Comparison of ENCODE assay signal across 8 mouse cellular contexts in genomic region chr6:149409341-149409740, GRCm38 (mm10). TPM values are rescaled to one million over a fixed set of nuclear protein-coding genes. Genes with fewer than 3 reads are reported as not detected.
DNase-seq lines count a peak whose midpoint lies in the region; ATAC-seq and TF ChIP-seq lines count a peak whose summit lies in the region.

No protein-coding gene starts in this region.

- under 1% methylated on average over 11 of the region's 11 CpGs for WGBS in heart, embryonic 10.5 days

- DNase-seq in heart, embryonic 10.5 days (ENCODE audit: low spot score), result peak; percentile 75
- no peak for DNase-seq in heart, adult 8-10 months (ENCODE audit: low spot score)
- DNase-seq in cerebellum, postnatal 25 days, result peak; percentile 58 to 72
- peak; percentile 22 to 23 for DNase-seq in layer of hippocampus, adult 8-10 months (ENCODE audit: low spot score in 2 of 2)
- no peak for DNase-seq in thymus, postnatal 25 days

- H3K27ac ChIP-seq in heart, embryonic 10.5 days, result peak overlapping the region; percentile 89
- no peak overlapping the region for H3K27ac ChIP-seq in ES-Bruce4 (ENCODE audit: insufficient read depth, low read length)

- H3K4me3 ChIP-seq in heart, embryonic 10.5 days, result peak overlapping the region; percentile 79
- H3K4me3 ChIP-seq in ES-Bruce4 (ENCODE audit: low read depth, low read length), result peak overlapping the region; percentile 78

- H3K27me3 ChIP-seq in heart, embryonic 10.5 days (ENCODE audit: insufficient read depth, poor library complexity, severe bottlenecking), result no peaks in the 10 kb centered on the region
- no peaks in the 10 kb centered on the region for H3K27me3 ChIP-seq in ES-Bruce4 (ENCODE audit: control insufficient read depth, insufficient read depth, low read length, poor library complexity, severe bottlenecking)

- no peak for TF ChIP-seq CTCF in ES-Bruce4 (IDR thresholded peaks at IDR 0.05; ENCODE audit: low read depth, low read length)

- TF ChIP-seq EP300 in ES-Bruce4 (IDR thresholded peaks at IDR 0.05; ENCODE audit: insufficient read depth, low read depth, low read length), result no peak

- peaks cover 12% of the 10 kb centered on the region for H3K4me1 ChIP-seq in heart, embryonic 10.5 days
- no peaks in the 10 kb centered on the region for H3K4me1 ChIP-seq in ES-Bruce4 (ENCODE audit: control insufficient read depth, insufficient read depth, low read length)

- no peaks in the 10 kb centered on the region for H3K36me3 ChIP-seq in heart, embryonic 10.5 days
- H3K36me3 ChIP-seq in ES-Bruce4 (ENCODE audit: control insufficient read depth, insufficient read depth, low read length, poor library complexity, severe bottlenecking), result no peaks in the 10 kb centered on the region

- no peaks in the 10 kb centered on the region for H3K9me3 ChIP-seq in heart, embryonic 10.5 days
- no peaks in the 10 kb centered on the region for H3K9me3 ChIP-seq in ES-Bruce4 (replicated peaks; ENCODE audit: control insufficient read depth, insufficient read depth, low read length, poor library complexity, severe bottlenecking)

- no peak for TF ChIP-seq POLR2A in ES-Bruce4 (IDR thresholded peaks at IDR 0.05; ENCODE audit: insufficient read depth, low read length)

- ATAC-seq in granulocyte monocyte progenitor cell, adult 5-6 weeks (replicated peaks; ENCODE audit: poor library complexity, severe bottlenecking), result peak; percentile 33
- ATAC-seq in megakaryocyte-erythroid progenitor cell, adult 5-6 weeks (replicated peaks; ENCODE audit: low FRiP score, low TSS enrichment, poor library complexity, severe bottlenecking), result peak; percentile 43

- H3K9ac ChIP-seq in ES-Bruce4 (ENCODE audit: low read depth, poor library complexity, severe bottlenecking), result peak overlapping the region; percentile 67

RNA-seq across cellular contexts. Expression of gene Bicd1, which starts 0.7 kb away (rescaled TPM):
- polyA plus RNA-seq in heart, embryonic 10.5 days (2016; fragmentation: Nextera tagmentation; extraction: Ambion mirVana), result 8.3 and 8.4 TPM in 2 replicates
- total RNA-seq in heart, adult 8-10 months (2022), result 1 to 10 TPM; 4.0 to 8.2 (median 4.6) TPM
- polyA plus RNA-seq in ES-Bruce4 (2011; ENCODE audit: insufficient read depth, insufficient read length, low read depth, missing spikeins), result 8.0 and 8.5 TPM in 2 replicates
- 2.4 and 5.4 TPM in 2 replicates for total RNA-seq in granulocyte monocyte progenitor cell, adult 5-6 weeks (2014; fragmentation: Nextera tagmentation)
- 6.2 and 8.7 TPM in 2 replicates for total RNA-seq in granulocyte monocyte progenitor cell, adult 5-6 weeks (2017)
- total RNA-seq in layer of hippocampus, adult 8-10 months (2022), result 10 to 100 TPM; 46.6 to 53.3 (median 50.9) TPM
- 12.7 and 18.4 TPM in 2 replicates for total RNA-seq in megakaryocyte-erythroid progenitor cell, adult 5-6 weeks (2014; fragmentation: Nextera tagmentation)
- 8.2 and 9.2 TPM in 2 replicates for total RNA-seq in megakaryocyte-erythroid progenitor cell, adult 5-6 weeks (2017)

Comparison
In these comparisons a context has a peak if more than half of its experiments do, and no peak if none do; other contexts are left out.
1. DNase-seq: peak in heart, embryonic 10.5 days (single experiment), cerebellum, postnatal 25 days (2 of 2) and layer of hippocampus, adult 8-10 months (2 of 2); none in heart, adult 8-10 months (single experiment) and thymus, postnatal 25 days (single experiment).